Mouse (Mus musculus): Measurements from ENCODE around the gene Mov10l1. TPM values are rescaled to one million over a fixed set of nuclear protein-coding genes. Genes with fewer than 3 reads are reported as not detected.
A peak's percentile ranks its signal among the peaks of the same experiment; 100 is the strongest.

Gene Mov10l1
- not detected for total RNA-seq (2021)
- long read RNA-seq, experiment 1 = 0 reads
- long read RNA-seq, experiment 2 = 0 reads

GRCm38 (mm10) chr15:88982534-88983079 is at the start of gene Mov10l1:
TSS of gene Mov10l1 (plus strand) at chr15:88982909.
- intact Hi-C loops (cut with DNase I) = no loop called here
- no peak within 1 kb of the TSS for H3K27ac ChIP-seq
- TF ChIP-seq CTCF (IDR thresholded peaks at IDR 0.05) = no peak
- no peak for DNase-seq
- no peak within 1 kb of the TSS for H3K4me3 ChIP-seq

DNA sequence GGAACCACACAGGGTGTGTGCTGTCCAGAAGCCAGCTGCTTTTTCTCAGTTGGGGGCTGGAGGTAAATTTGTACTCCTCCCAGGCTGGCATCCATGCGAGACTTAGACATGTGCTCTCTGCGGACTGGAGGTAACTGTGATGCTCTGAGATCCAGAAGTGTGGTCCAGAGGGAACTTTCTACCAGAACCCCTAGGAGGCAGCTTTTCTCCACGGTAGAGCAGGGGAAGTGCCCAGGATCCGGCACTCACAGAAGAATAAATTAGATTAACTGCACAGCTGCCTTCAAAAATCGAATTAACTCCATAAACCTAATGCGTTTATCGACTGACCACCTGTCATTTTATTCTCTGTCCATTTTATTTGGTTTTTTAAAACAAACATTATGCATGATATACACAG is 48.6 kb upstream of the Mov10l1 start:
- Histone ChIP-seq H3K27ac (no peak overlapping the region), H3K4me3 (no peak overlapping the region)
- no peak for DNase-seq
- TF ChIP-seq CTCF (IDR thresholded peaks at IDR 0.05) = peak; percentile 47
- intact Hi-C loops (cut with DNase I) = no loop called here

GRCm38 (mm10) chr15:88936619-88937290 is 46.0 kb upstream of the Mov10l1 start:
- H3K27ac ChIP-seq = no peak overlapping the region
- no peak for TF ChIP-seq CTCF (IDR thresholded peaks at IDR 0.05)
- no peak overlapping the region for H3K4me3 ChIP-seq
- DNase-seq = no peak
- intact Hi-C loops (cut with DNase I) = no loop called here

GRCm38 (mm10) chr15:88937291-88937650 is 45.4 kb upstream of the Mov10l1 start:
- no peak for TF ChIP-seq CTCF (IDR thresholded peaks at IDR 0.05)
- H3K4me3 ChIP-seq = no peak overlapping the region
- intact Hi-C loops (cut with DNase I) = no loop called here
- no peak for DNase-seq
- no peak overlapping the region for H3K27ac ChIP-seq

DNA sequence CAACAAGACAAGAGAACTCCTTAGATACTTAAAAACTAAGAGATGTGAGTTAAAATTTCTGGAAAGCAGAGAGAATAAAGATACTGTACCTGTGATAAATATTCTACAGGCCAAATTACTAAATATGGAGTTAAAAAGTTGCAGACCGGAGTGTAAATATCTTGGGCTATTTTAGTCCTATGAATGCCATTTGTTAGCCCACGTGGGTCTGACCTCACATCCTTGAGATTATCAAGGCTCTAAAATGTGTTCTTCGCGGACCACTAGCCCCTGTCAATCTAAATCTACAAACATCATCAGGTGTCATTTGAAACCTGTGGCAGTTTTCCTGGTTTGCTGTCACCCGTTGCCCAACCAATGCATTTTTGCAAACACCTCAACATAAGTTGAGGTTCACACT is 39.9 kb upstream of the Mov10l1 start:
- intact Hi-C loops (cut with DNase I) = no loop called here
- no peak overlapping the region for H3K27ac ChIP-seq
- DNase-seq = no peak
- TF ChIP-seq CTCF (IDR thresholded peaks at IDR 0.05) = no peak
- H3K4me3 ChIP-seq = no peak overlapping the region

DNA sequence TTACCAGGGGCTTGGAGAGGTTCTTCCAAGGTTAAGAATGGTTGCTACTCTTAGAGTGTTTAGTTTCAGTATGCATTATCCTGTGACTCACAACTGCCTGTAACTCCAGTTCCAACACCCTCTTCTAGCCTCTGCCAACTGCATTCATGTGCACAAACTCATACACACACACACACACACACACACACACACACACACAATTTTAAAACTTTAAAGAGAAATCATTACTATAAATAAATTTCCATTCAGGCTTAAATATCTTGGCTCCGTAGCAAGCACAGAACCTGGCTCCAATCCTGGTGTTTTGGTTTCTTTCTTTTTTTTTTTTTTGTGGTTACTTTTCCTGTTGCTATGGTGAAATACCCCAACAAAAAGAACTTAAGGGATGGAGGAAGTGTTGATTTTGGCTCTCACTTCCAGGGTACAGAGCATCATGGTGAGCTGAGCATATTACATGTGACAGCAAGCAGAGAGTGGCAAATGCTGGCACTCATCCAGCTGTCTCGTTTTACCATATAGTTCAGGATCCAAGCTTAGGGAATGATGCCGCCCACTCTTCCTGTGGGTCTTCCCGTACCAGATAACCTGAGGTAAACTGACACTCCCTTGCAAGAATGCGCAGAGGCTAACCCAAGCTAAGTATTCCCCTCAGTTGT is 38.7 kb upstream of the Mov10l1 start:
- Histone ChIP-seq H3K27ac (no peak overlapping the region), H3K4me3 (no peak overlapping the region)
- no peak for DNase-seq
- intact Hi-C loops (cut with DNase I) = no loop called here
- TF ChIP-seq CTCF (IDR thresholded peaks at IDR 0.05) = no peak

GRCm38 (mm10) chr15:88946851-88947250 is 35.9 kb upstream of the Mov10l1 start:
- no peak overlapping the region for H3K27ac ChIP-seq
- no peak for DNase-seq
- peak; percentile 15; the same call in 1 of the 2 replicates for TF ChIP-seq CTCF (IDR thresholded peaks at IDR 0.05)
- no peak overlapping the region for H3K4me3 ChIP-seq
- intact Hi-C loops (cut with DNase I) = no loop called here

- Histone ChIP-seq H3K4me3 (no peak overlapping the region), H3K27ac (no peak overlapping the region)
- TF ChIP-seq CTCF (IDR thresholded peaks at IDR 0.05) = no peak
- intact Hi-C loops (cut with DNase I) = no loop called here
- no peak for DNase-seq
Measured at GRCm38 (mm10) chr15:88951246-88951645, 31.5 kb upstream of the Mov10l1 start.

GRCm38 (mm10) chr15:88954368-88955072 is 28.2 kb upstream of the Mov10l1 start, which contains the start of gene Ttll8:
TSS of gene Ttll8 (minus strand) at chr15:88954418.
- Histone ChIP-seq H3K27ac (no peak within 1 kb of the TSS), H3K4me3 (peak within 1 kb of the TSS; percentile 61)
- TF ChIP-seq CTCF (IDR thresholded peaks at IDR 0.05) = no peak
- intact Hi-C loops (cut with DNase I) = no loop called here
- peak; percentile 27 for DNase-seq

GRCm38 (mm10) chr15:88955342-88955741 is 27.4 kb upstream of the Mov10l1 start:
- no peak overlapping the region for H3K4me3 ChIP-seq
- intact Hi-C loops (cut with DNase I) = no loop called here
- H3K27ac ChIP-seq = no peak overlapping the region
- no peak for TF ChIP-seq CTCF (IDR thresholded peaks at IDR 0.05)
- DNase-seq = no peak

DNA sequence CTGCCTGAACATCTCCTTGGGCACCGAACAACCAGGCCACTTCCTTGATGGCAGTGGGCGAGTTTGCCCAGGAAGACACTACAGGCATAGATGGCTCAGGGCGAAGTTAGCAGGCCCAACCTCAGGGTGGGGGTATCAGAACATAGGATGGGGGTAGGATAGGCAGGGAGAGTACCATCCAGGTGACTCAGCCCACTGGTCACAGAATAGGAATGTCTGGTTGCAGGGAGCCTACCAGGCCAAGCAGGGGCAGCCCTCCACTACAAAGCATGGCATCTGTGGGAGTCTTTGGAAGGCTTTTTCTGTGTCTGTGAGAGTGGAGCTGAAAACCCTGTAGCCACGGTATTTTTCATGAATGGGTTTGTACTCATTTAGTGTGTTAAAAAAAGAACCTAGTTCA is 25.2 kb upstream of the Mov10l1 start:
- no peak for TF ChIP-seq CTCF (IDR thresholded peaks at IDR 0.05)
- H3K4me3 ChIP-seq = no peak overlapping the region
- intact Hi-C loops (cut with DNase I) = no loop called here
- H3K27ac ChIP-seq = no peak overlapping the region
- no peak for DNase-seq

DNA sequence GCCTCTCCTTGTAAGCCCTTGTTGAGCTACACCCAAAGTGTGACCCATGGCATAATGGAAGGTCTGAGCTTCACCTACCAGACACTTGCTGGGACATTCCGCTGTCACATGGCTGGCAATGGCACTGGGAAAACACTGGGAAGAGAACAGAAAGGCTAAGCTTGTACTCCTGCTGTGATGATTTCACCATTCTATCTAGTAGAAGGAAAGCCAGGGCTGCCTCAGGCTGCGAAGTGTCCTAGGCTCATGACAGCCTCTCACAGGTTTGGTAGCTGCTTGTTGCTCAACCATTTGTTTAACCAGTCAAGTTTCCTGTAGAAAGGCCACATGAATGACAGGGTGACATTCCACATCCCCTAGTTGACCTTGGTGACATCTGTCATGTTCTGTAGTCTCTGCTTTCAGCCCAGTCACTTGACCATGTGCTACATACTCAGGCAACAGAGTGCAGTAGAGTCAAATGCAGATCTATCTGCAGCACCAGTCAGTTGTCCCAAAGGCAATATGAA is 18.6 kb upstream of the Mov10l1 start:
- no peak for TF ChIP-seq CTCF (IDR thresholded peaks at IDR 0.05)
- Histone ChIP-seq H3K4me3 (no peak overlapping the region), H3K27ac (no peak overlapping the region)
- intact Hi-C loops (cut with DNase I) = no loop called here
- DNase-seq = no peak

DNA sequence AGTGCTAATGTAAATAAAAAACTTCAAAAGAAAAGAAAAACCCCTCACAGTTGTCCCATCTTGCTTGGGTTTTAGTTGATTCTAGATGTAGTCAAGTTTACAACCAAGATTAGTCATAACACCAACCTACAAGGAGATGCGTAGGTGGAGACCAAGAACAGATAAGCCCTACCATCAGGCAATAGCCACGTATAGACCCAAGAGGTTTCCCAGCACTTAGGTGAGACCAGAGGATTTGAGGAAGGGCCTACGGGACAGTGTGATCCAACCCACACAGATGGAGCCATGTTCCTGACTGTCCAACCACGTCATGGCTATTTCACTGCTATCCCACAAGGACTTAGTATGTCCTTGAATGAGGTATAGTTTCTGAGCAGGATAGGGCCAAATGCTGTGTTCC is 10.4 kb upstream of the Mov10l1 start:
- intact Hi-C loops (cut with DNase I) = no loop called here
- Histone ChIP-seq H3K27ac (no peak overlapping the region), H3K4me3 (no peak overlapping the region)
- no peak for DNase-seq
- no peak for TF ChIP-seq CTCF (IDR thresholded peaks at IDR 0.05)

All from gastrocnemius, adult 2 months (tissue).